Mouse (Mus musculus): ENCODE data around the gene Edf1. TPM values are rescaled to one million over a fixed set of nuclear protein-coding genes. Genes with fewer than 3 reads are reported as not detected.
"Not testable (repeated sequence)": the region's sequence is repeated elsewhere in the genome, so short reads cannot be mapped to it uniquely, and the experiment has no call there.

Edf1 gene
- polyA plus RNA-seq, 1 experiment, result 102 TPM

GRCm38 (mm10) chr2:25545996-25546810, 11.4 kb upstream of the Edf1 start:
- H3K4me1 ChIP-seq (ENCODE audit: control insufficient read depth, insufficient read depth, low read length), result peaks cover 12% of the 10 kb centered on the region
- H3K4me3 ChIP-seq (ENCODE audit: insufficient read depth, low read length), result peak overlapping the region; percentile 71
- no peak for TF ChIP-seq CTCF (IDR thresholded peaks at IDR 0.05; ENCODE audit: borderline replicate concordance, insufficient read depth, low read length)
- TF ChIP-seq POLR2A (IDR thresholded peaks at IDR 0.05; ENCODE audit: low read depth, low read length), result peak; percentile 30; the same call in 1 of the 2 replicates
- H3K27ac ChIP-seq (ENCODE audit: insufficient read depth, low read length), result peak overlapping the region; percentile 44

- H3K4me3 ChIP-seq (ENCODE audit: insufficient read depth, low read length), result peak within 1 kb of the TSS; percentile 71
- H3K27ac ChIP-seq (ENCODE audit: insufficient read depth, low read length), result peak within 1 kb of the TSS; percentile 44
- TF ChIP-seq CTCF (IDR thresholded peaks at IDR 0.05; ENCODE audit: borderline replicate concordance, insufficient read depth, low read length) (no peak), POLR2A (IDR thresholded peaks at IDR 0.05; ENCODE audit: low read depth, low read length) (peak; percentile 78)
- H3K4me1 ChIP-seq (ENCODE audit: control insufficient read depth, insufficient read depth, low read length), result peaks cover 9% of the 10 kb centered on the region
Observed at GRCm38 (mm10) chr2:25546811-25547491, 10.7 kb upstream of the Edf1 start, which contains the start of gene Traf2. TSS of gene Traf2 (minus strand) at chr2:25546940.

- no peak for TF ChIP-seq POLR2A (IDR thresholded peaks at IDR 0.05; ENCODE audit: low read depth, low read length)
- no peak for TF ChIP-seq CTCF (IDR thresholded peaks at IDR 0.05; ENCODE audit: borderline replicate concordance, insufficient read depth, low read length)
- Histone ChIP-seq H3K27ac (ENCODE audit: insufficient read depth, low read length) (no peak overlapping the region), H3K4me3 (ENCODE audit: insufficient read depth, low read length) (no peak overlapping the region), H3K4me1 (ENCODE audit: control insufficient read depth, insufficient read depth, low read length) (peaks cover 5% of the 10 kb centered on the region; the same call in 1 of the 2 replicates)
Observed at GRCm38 (mm10) chr2:25549021-25549991, 8.3 kb upstream of the Edf1 start.

GRCm38 (mm10) chr2:25551186-25551585, 6.5 kb upstream of the Edf1 start:
- Histone ChIP-seq H3K27ac (ENCODE audit: insufficient read depth, low read length) (no peak overlapping the region), H3K4me1 (ENCODE audit: control insufficient read depth, insufficient read depth, low read length) (0 out of 2 replicates have a peak, but pooled peaks cover 4% of the 10 kb centered on the region), H3K4me3 (ENCODE audit: insufficient read depth, low read length) (no peak overlapping the region)
- no peak for TF ChIP-seq POLR2A (IDR thresholded peaks at IDR 0.05; ENCODE audit: low read depth, low read length)
- peak; percentile 59; the same call in 1 of the 2 replicates for TF ChIP-seq CTCF (IDR thresholded peaks at IDR 0.05; ENCODE audit: borderline replicate concordance, insufficient read depth, low read length)

- H3K4me3 ChIP-seq (ENCODE audit: insufficient read depth, low read length); H3K4me1 ChIP-seq (ENCODE audit: control insufficient read depth, insufficient read depth, low read length); H3K27ac ChIP-seq (ENCODE audit: insufficient read depth, low read length): not testable (repeated sequence)
Observed at GRCm38 (mm10) chr2:25553171-25553786, 4.4 kb upstream of the Edf1 start.

- not testable (repeated sequence) for H3K27ac ChIP-seq (ENCODE audit: insufficient read depth, low read length); H3K4me1 ChIP-seq (ENCODE audit: control insufficient read depth, insufficient read depth, low read length); H3K4me3 ChIP-seq (ENCODE audit: insufficient read depth, low read length)
Observed at GRCm38 (mm10) chr2:25555479-25555878, 2.2 kb upstream of the Edf1 start.

- Histone ChIP-seq H3K27ac (ENCODE audit: insufficient read depth, low read length) (no peak overlapping the region), H3K4me1 (ENCODE audit: control insufficient read depth, insufficient read depth, low read length) (peaks cover 3% of the 10 kb centered on the region; the same call in 1 of the 2 replicates), H3K4me3 (ENCODE audit: insufficient read depth, low read length) (no peak overlapping the region)
- TF ChIP-seq POLR2A (IDR thresholded peaks at IDR 0.05; ENCODE audit: low read depth, low read length) (no peak), CTCF (IDR thresholded peaks at IDR 0.05; ENCODE audit: borderline replicate concordance, insufficient read depth, low read length) (no peak)
Observed at GRCm38 (mm10) chr2:25556296-25556695, 1.4 kb upstream of the Edf1 start.

GRCm38 (mm10) chr2:25557964-25558360, 315 bp downstream of the Edf1 start:
- Histone ChIP-seq H3K27ac (ENCODE audit: insufficient read depth, low read length) (no peak overlapping the region), H3K4me3 (ENCODE audit: insufficient read depth, low read length) (peak overlapping the region; percentile 84), H3K4me1 (ENCODE audit: control insufficient read depth, insufficient read depth, low read length) (peaks cover 3% of the 10 kb centered on the region; the same call in 1 of the 2 replicates)
- TF ChIP-seq POLR2A (IDR thresholded peaks at IDR 0.05; ENCODE audit: low read depth, low read length) (no peak), CTCF (IDR thresholded peaks at IDR 0.05; ENCODE audit: borderline replicate concordance, insufficient read depth, low read length) (no peak)

GRCm38 (mm10) chr2:25558774-25559173, 1.1 kb downstream of the Edf1 start:
- no peak for TF ChIP-seq POLR2A (IDR thresholded peaks at IDR 0.05; ENCODE audit: low read depth, low read length)
- TF ChIP-seq CTCF (IDR thresholded peaks at IDR 0.05; ENCODE audit: borderline replicate concordance, insufficient read depth, low read length), result no peak
- peak overlapping the region; percentile 84 for H3K4me3 ChIP-seq (ENCODE audit: insufficient read depth, low read length)
- H3K27ac ChIP-seq (ENCODE audit: insufficient read depth, low read length), result no peak overlapping the region

More at GRCm38 (mm10) chr2:25558774-25559173, 1.1 kb downstream of the Edf1 start:
- H3K4me1 ChIP-seq (ENCODE audit: control insufficient read depth, insufficient read depth, low read length), result peaks cover 3% of the 10 kb centered on the region; the same call in 1 of the 2 replicates
